Mouse (Mus musculus): ENCODE measurements at regions not wholly inside any gene's neighbourhood (a gene's known extent, or its start where the extent isn't known, plus 50 kb on each side); places are given as distances from the start of the nearest gene placed in this dataset.
A peak's percentile ranks its signal among the peaks of the same experiment; 100 is the strongest.
"Not testable (repeated sequence)": the region's sequence is repeated elsewhere in the genome, so short reads cannot be mapped to it uniquely, and the experiment has no call there.

DNA sequence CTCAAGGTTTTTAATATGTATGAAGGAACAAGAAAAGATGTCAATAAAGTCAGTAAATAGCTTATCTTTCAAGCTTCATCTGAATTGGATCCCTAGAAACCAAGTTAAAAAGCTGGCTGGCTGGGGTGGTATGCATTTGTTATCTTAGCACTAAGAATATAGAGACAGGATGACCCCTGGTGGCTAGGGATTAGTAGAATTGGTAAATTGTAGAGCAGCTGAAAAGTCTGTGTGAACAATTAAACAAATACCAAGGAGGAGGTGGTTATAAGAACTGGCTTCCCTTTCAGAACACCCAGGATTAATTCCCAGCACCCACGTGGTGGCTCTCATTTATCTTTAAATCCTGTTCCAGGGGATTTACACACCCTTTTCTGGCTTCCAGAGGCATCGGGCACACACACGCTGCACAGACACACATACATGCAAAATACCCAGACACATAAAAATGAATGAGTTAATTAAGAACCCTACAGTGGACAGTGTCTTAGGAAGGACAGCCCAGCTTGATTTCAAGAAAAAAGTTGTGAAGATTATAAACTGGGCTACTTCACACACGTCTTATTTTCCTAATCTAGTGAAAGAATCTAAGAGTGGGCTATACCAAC is 170.5 kb downstream of the Pdzph1 start:
- H3K4me3 ChIP-seq (ENCODE audit: low read depth, low read length): no peak overlapping the region

DNA sequence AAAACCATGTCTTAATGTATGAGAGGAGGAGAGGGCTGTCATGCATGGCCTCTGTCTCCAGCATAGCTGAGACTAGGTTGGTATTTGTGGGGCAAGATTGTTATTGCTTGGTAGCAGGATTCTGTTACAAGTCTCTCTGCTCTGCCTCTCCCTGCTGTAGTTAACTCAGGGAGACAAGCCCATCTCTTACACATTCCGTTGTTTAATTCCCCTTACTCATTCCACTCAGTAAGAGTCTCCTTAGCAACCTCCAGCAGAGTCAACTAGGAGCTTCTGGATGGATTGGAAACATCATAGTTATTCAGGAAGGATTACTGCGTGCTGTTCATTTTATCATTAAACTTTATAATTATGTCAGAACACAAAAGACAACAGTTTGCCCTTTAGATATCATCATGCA is 171.8 kb downstream of the Pdzph1 start:
- no peak overlapping the region for H3K4me3 ChIP-seq (ENCODE audit: low read depth, low read length)
- no peaks in the 10 kb centered on the region for H3K36me3 ChIP-seq (ENCODE audit: control insufficient read depth, insufficient read depth, low read length)
- no peak for ATAC-seq (ENCODE audit: low FRiP score)
- peaks cover 6% of the 10 kb centered on the region; the same call in 1 of the 2 replicates for H3K4me1 ChIP-seq (ENCODE audit: control insufficient read depth, insufficient read depth, low read length)
- H3K4me2 ChIP-seq: no peak overlapping the region
- no peak overlapping the region for H3K9ac ChIP-seq (ENCODE audit: low read length)
- no peaks in the 10 kb centered on the region for H3K9me3 ChIP-seq (ENCODE audit: control insufficient read depth, low read length)
- no peaks in the 10 kb centered on the region for H3K27me3 ChIP-seq (ENCODE audit: control insufficient read depth, insufficient read depth, low read length)
- DNase-seq (ENCODE audit: low spot score, missing footprints): no peak
- H3K27ac ChIP-seq (ENCODE audit: low read depth, low read length): no peak overlapping the region
- 39% methylated on average over 2 of the region's 2 CpGs for WGBS

More for the DNA sequence above, 170.5 kb downstream of the Pdzph1 start:
- no peaks in the 10 kb centered on the region for H3K36me3 ChIP-seq (ENCODE audit: control insufficient read depth, insufficient read depth, low read length)
- no peak overlapping the region for H3K9ac ChIP-seq (ENCODE audit: low read length)
- DNase-seq (ENCODE audit: low spot score, missing footprints): peak; percentile 84
- no peak overlapping the region for H3K4me2 ChIP-seq
- ATAC-seq (ENCODE audit: low FRiP score): peak; percentile 89
- H3K27me3 ChIP-seq (ENCODE audit: control insufficient read depth, insufficient read depth, low read length): no peaks in the 10 kb centered on the region
- WGBS: 22% methylated on average over 4 of the region's 4 CpGs
- no peak overlapping the region for H3K27ac ChIP-seq (ENCODE audit: low read depth, low read length)
- peaks cover 6% of the 10 kb centered on the region; the same call in 1 of the 2 replicates for H3K4me1 ChIP-seq (ENCODE audit: control insufficient read depth, insufficient read depth, low read length)
- no peaks in the 10 kb centered on the region for H3K9me3 ChIP-seq (ENCODE audit: control insufficient read depth, low read length)

DNA sequence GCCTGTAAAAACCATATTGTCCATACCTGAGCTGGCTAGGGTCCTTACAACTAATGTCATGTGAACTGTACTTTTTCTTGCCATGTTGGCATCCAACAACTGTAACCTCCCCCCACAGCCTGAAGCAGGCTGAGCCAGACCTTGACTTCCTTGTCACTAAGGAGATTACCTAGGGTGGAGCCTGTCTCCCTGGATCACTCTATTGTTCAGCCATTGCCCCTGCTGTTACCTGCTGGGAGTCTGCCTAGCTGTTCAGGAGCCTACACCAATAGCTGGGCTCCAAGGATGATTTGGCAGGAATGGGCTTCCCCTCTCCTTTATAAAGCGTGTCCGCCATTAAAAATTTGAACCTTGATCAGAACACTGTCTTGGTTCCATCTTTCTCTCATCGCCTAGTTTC is 215.7 kb downstream of the Pdzph1 start:
- not testable (repeated sequence) for H3K27me3 ChIP-seq (ENCODE audit: control insufficient read depth, insufficient read depth, low read length); H3K9me3 ChIP-seq (ENCODE audit: control insufficient read depth, low read length); DNase-seq (ENCODE audit: low spot score, missing footprints); H3K4me2 ChIP-seq; H3K4me3 ChIP-seq (ENCODE audit: low read depth, low read length); H3K36me3 ChIP-seq (ENCODE audit: control insufficient read depth, insufficient read depth, low read length); H3K4me1 ChIP-seq (ENCODE audit: control insufficient read depth, insufficient read depth, low read length); H3K27ac ChIP-seq (ENCODE audit: low read depth, low read length); H3K9ac ChIP-seq (ENCODE audit: low read length); ATAC-seq (ENCODE audit: low FRiP score)
- 73% methylated on average over 3 of the region's 3 CpGs for WGBS

DNA sequence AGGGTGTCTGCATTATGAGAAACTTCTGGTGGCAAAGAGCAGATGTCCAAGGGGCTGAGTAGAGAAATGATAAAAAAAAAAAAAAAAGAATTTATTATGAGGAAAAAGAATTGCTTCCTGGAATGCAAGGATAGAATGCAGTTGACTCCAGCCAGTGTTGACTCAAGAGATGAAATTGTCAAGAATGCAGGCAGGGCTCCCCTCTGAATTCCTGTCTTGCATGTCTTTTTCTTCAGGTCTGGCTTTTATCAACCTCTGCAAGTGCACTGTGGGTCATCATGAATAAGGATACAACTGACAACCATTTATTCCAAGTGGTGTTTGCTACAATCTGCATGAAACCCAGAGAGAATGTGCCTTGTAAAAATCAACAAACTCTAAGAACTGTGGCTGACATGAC is 217.6 kb downstream of the Pdzph1 start:
- DNase-seq (ENCODE audit: low spot score, missing footprints): no peak
- no peaks in the 10 kb centered on the region for H3K9me3 ChIP-seq (ENCODE audit: control insufficient read depth, low read length)

DNA sequence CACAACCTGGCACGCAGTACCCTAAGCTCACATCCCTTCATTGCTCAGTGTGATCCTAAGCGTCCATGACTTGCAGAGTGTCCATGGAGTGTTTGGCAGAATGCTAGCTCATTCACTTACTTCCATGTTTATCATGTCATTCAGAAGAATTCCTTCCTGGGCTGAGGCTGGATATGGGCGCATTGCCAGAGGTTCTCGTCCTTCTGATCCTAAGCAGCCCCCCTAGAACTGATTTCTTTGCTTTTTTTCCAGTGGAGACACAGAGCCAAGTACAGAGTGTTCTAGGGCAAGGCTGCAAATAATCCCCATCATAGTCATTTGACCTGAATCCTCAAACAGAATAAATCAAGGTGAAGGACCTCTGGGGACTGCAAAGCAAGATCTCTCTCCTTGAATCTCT is 226.0 kb downstream of the Pdzph1 start:
- Histone ChIP-seq H3K4me2 (no peak overlapping the region), H3K4me1 (ENCODE audit: control insufficient read depth, insufficient read depth, low read length) (no peaks in the 10 kb centered on the region), H3K36me3 (ENCODE audit: control insufficient read depth, insufficient read depth, low read length) (no peaks in the 10 kb centered on the region), H3K9ac (ENCODE audit: low read length) (no peak overlapping the region), H3K27ac (ENCODE audit: low read depth, low read length) (no peak overlapping the region), H3K4me3 (ENCODE audit: low read depth, low read length) (no peak overlapping the region), H3K9me3 (ENCODE audit: control insufficient read depth, low read length) (no peaks in the 10 kb centered on the region), H3K27me3 (ENCODE audit: control insufficient read depth, insufficient read depth, low read length) (no peaks in the 10 kb centered on the region)
- ATAC-seq (ENCODE audit: low FRiP score) (no peak), DNase-seq (ENCODE audit: low spot score, missing footprints) (no peak)
- whole genome bisulfite sequencing: 90% methylated on average over 4 of the region's 4 CpGs

More for the DNA sequence above, 217.6 kb downstream of the Pdzph1 start:
- H3K27ac ChIP-seq (ENCODE audit: low read depth, low read length): no peak overlapping the region
- H3K4me2 ChIP-seq: no peak overlapping the region
- no peak for ATAC-seq (ENCODE audit: low FRiP score)
- no peak overlapping the region for H3K4me3 ChIP-seq (ENCODE audit: low read depth, low read length)
- no peak overlapping the region for H3K9ac ChIP-seq (ENCODE audit: low read length)
- H3K4me1 ChIP-seq (ENCODE audit: control insufficient read depth, insufficient read depth, low read length): no peaks in the 10 kb centered on the region
- no peaks in the 10 kb centered on the region for H3K27me3 ChIP-seq (ENCODE audit: control insufficient read depth, insufficient read depth, low read length)
- no peaks in the 10 kb centered on the region for H3K36me3 ChIP-seq (ENCODE audit: control insufficient read depth, insufficient read depth, low read length)

DNA sequence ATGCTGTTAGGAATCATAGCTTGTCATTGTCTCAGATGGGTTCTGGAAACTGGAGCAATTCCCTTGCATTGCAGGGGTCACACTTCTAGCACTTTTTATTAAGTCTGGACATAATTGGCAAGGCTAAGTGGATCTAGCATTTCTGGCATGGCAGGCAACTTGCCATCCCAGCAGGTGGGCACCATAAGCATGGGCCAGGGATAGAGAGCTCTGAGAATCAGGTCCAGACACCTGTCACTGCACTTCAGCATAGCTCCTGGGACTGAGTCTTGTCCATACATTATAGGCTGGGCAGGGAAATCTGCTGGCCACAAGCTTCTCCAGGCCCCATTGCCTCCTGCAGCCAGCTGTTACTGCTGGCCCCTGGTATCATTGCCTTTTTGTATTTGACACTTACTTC is 242.2 kb downstream of the Pdzph1 start:
- no peak for DNase-seq (ENCODE audit: low spot score, missing footprints)
- no peak overlapping the region for H3K4me2 ChIP-seq
- no peak overlapping the region for H3K4me3 ChIP-seq (ENCODE audit: low read depth, low read length)
- no peaks in the 10 kb centered on the region for H3K4me1 ChIP-seq (ENCODE audit: control insufficient read depth, insufficient read depth, low read length)
- H3K9me3 ChIP-seq (ENCODE audit: control insufficient read depth, low read length): no peaks in the 10 kb centered on the region
- no peaks in the 10 kb centered on the region for H3K36me3 ChIP-seq (ENCODE audit: control insufficient read depth, insufficient read depth, low read length)
- ATAC-seq (ENCODE audit: low FRiP score): no peak
- no peaks in the 10 kb centered on the region for H3K27me3 ChIP-seq (ENCODE audit: control insufficient read depth, insufficient read depth, low read length)
- no peak overlapping the region for H3K27ac ChIP-seq (ENCODE audit: low read depth, low read length)
- no peak overlapping the region for H3K9ac ChIP-seq (ENCODE audit: low read length)

DNA sequence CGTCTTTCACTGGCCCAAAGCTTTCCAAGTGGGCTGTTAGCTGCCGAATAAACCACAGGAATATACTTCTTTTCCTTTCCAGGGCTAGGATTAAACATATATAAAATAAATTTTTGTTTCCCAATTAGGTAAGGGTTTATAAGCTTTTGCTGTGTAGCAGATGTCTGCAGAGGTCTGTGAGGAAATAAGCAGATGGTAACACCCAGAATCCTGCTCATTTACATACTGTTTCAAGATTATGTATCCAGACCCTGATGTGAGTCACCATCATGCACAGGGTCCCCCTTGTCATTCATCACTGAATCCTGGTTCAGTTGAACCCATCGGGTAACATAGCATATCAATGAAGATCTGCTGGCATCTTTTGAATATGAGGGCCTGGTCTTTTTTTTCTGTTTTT is 242.9 kb downstream of the Pdzph1 start:
- Histone ChIP-seq H3K9me3 (ENCODE audit: control insufficient read depth, low read length) (no peaks in the 10 kb centered on the region), H3K27me3 (ENCODE audit: control insufficient read depth, insufficient read depth, low read length) (no peaks in the 10 kb centered on the region), H3K4me1 (ENCODE audit: control insufficient read depth, insufficient read depth, low read length) (no peaks in the 10 kb centered on the region), H3K9ac (ENCODE audit: low read length) (no peak overlapping the region), H3K27ac (ENCODE audit: low read depth, low read length) (no peak overlapping the region), H3K4me2 (no peak overlapping the region), H3K36me3 (ENCODE audit: control insufficient read depth, insufficient read depth, low read length) (no peaks in the 10 kb centered on the region), H3K4me3 (ENCODE audit: low read depth, low read length) (no peak overlapping the region)
- no peak for DNase-seq (ENCODE audit: low spot score, missing footprints)
- 80% methylated on average over 3 of the region's 3 CpGs for WGBS
- ATAC-seq (ENCODE audit: low FRiP score): no peak

DNA sequence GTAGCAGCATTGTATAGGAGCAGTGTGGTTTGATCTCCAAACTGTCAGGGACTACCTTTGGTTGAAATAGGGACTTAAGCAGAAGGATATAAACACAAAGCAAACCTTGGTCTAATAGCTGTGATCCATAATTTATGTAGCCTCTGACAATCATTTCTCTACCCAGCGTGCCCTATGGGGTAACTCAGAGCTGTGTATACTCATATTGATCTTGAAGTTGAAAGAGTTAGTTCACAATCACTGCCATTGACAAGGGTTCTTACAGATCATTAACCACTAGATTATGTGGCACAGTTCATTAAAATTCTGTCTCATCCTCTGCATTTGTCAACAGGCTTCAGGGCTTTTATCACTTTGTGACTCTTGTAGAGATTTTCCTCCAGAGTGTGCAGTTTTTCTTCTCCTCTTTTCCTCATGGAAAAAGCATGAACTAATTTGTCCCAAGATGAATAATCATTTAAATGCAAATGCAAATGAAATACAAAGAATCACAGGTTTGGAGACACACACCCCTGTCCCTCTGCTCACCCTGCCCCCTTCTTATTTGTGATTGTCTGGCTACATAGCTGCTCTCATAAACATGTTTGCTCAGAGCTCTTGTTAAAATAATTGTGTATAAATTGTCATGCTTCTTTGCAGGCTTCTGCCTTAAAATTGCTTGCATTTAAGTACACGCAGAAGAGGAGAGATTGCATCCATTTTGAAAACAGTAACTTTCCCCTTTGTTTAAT is 280.3 kb downstream of the Pdzph1 start:
- no peak overlapping the region for H3K4me2 ChIP-seq
- no peak overlapping the region for H3K4me3 ChIP-seq (ENCODE audit: low read depth, low read length)
- no peaks in the 10 kb centered on the region for H3K4me1 ChIP-seq (ENCODE audit: control insufficient read depth, insufficient read depth, low read length)
- DNase-seq (ENCODE audit: low spot score, missing footprints) (no peak), ATAC-seq (ENCODE audit: low FRiP score) (peak; percentile 69)
- no peaks in the 10 kb centered on the region for H3K27me3 ChIP-seq (ENCODE audit: control insufficient read depth, insufficient read depth, low read length)
- H3K27ac ChIP-seq (ENCODE audit: low read depth, low read length): no peak overlapping the region
- H3K36me3 ChIP-seq (ENCODE audit: control insufficient read depth, insufficient read depth, low read length): no peaks in the 10 kb centered on the region
- H3K9ac ChIP-seq (ENCODE audit: low read length): no peak overlapping the region
- WGBS: 71% methylated on average over 2 of the region's 2 CpGs
- no peaks in the 10 kb centered on the region for H3K9me3 ChIP-seq (ENCODE audit: control insufficient read depth, low read length)

DNA sequence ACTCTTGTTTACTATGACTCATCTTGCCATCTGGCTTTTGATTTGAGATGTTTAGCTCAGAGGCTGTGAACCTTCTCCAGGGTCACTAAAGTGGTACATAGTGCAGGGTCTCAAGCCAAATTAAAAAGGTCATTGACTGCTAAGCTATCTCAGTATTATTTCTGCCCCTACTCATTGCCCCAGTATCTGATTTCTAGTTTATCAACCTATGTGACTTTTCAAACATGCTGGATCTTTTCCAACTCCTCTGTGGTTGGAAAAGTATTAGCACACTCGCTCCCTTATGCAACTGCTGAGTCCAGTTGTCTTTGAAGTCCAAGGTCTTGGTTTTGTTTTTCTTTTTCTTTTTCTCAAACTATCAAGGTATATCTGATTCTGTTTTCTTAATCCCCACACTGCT is 301.0 kb downstream of the Pdzph1 start:
- Histone ChIP-seq H3K9me3 (ENCODE audit: control insufficient read depth, low read length) (no peaks in the 10 kb centered on the region), H3K4me1 (ENCODE audit: control insufficient read depth, insufficient read depth, low read length) (no peaks in the 10 kb centered on the region), H3K9ac (ENCODE audit: low read length) (no peak overlapping the region), H3K27me3 (ENCODE audit: control insufficient read depth, insufficient read depth, low read length) (no peaks in the 10 kb centered on the region), H3K27ac (ENCODE audit: low read depth, low read length) (no peak overlapping the region), H3K4me3 (ENCODE audit: low read depth, low read length) (no peak overlapping the region), H3K4me2 (no peak overlapping the region), H3K36me3 (ENCODE audit: control insufficient read depth, insufficient read depth, low read length) (no peaks in the 10 kb centered on the region)
- WGBS: 84% methylated on average over 1 of the region's 1 CpGs
- DNase-seq (ENCODE audit: low spot score, missing footprints) (no peak), ATAC-seq (ENCODE audit: low FRiP score) (no peak)

All from midbrain, embryonic 11.5 days (tissue).